Mouse (Mus musculus) bone marrow macrophage, adult 2 months (primary cell): ENCODE results near the gene Rfx8.

ENCODE experiments used
- CTCF ChIP-seq: IDR thresholded peaks from 2 replicates; pipeline ENCODE4 v1.5.1; 2012; ENCODE audit warnings: low read depth, mild to moderate bottlenecking, low read length, moderate library complexity
- POLR2A ChIP-seq: IDR thresholded peaks from 2 replicates; pipeline ENCODE4 v1.6.1; 2012; ENCODE audit warnings: mild to moderate bottlenecking, low read depth, low read length, borderline replicate concordance

GRCm38 (mm10) chr1:39672362-39673105 is 48.3 kb downstream of the Rfx8 start:
- TF ChIP-seq CTCF, result no peak
- TF ChIP-seq POLR2A, result no peak
